Mouse (Mus musculus) olfactory bulb, adult 2 months (tissue): ENCODE data around the gene Brdt. TPM values are rescaled to one million over a fixed set of nuclear protein-coding genes. Genes with fewer than 3 reads are reported as not detected.
A peak's percentile ranks its signal among the peaks of the same experiment; 100 is the strongest.
"Not testable (repeated sequence)": the region's sequence is repeated elsewhere in the genome, so short reads cannot be mapped to it uniquely, and the experiment has no call there.

Experiments used
- H3K27ac ChIP-seq: fragments of 200-500 bp; 2 replicates; pipeline ENCODE4 v1.5.1; 2012; ENCODE audit warnings: low read depth, low read length; ENCODE audit not compliant: insufficient read depth
- H3K4me1 ChIP-seq: fragments of 200-500 bp; 2 replicates; pipeline ENCODE4 v1.6.1; 2012; ENCODE audit warnings: low read length; ENCODE audit not compliant: control insufficient read depth, insufficient read depth
- H3K4me3 ChIP-seq: fragments of 200-500 bp; 2 replicates; pipeline ENCODE4 v1.5.1; 2012; ENCODE audit warnings: mild to moderate bottlenecking, low read depth, low read length, moderate library complexity; ENCODE audit not compliant: insufficient read depth
- CTCF ChIP-seq: fragments of 200-500 bp; IDR thresholded peaks from 2 replicates; pipeline ENCODE4 v1.5.1; 2012; ENCODE audit warnings: low read depth, mild to moderate bottlenecking, low read length, moderate library complexity; ENCODE audit not compliant: insufficient read depth
- POLR2A ChIP-seq: fragments of 200-500 bp; IDR thresholded peaks from 2 replicates; pipeline ENCODE4 v1.6.1; 2012; ENCODE audit warnings: mild to moderate bottlenecking, low read depth, low read length, moderate library complexity; ENCODE audit not compliant: insufficient read depth
- WGBS: fragments of 180-500 bp; shearing (Covaris S2); methylation state at CpG from one replicate; pipeline ENCODE4 v1.1.7; 2018; 5-methylcytosine and 5-hydroxymethylcytosine counted together
- polyA plus RNA-seq: library from polyadenylated mRNA; stranded (reverse); fragments of >200 nt; gene quantifications from 2 replicates; pipeline ENCODE4 v1.2.4, GENCODE M21; 2012; ENCODE audit warnings: low replicate concordance; ENCODE audit not compliant: missing spikeins, insufficient read depth, insufficient read length

The Brdt gene
- polyA plus RNA-seq, 1 experiment: not detected

DNA sequence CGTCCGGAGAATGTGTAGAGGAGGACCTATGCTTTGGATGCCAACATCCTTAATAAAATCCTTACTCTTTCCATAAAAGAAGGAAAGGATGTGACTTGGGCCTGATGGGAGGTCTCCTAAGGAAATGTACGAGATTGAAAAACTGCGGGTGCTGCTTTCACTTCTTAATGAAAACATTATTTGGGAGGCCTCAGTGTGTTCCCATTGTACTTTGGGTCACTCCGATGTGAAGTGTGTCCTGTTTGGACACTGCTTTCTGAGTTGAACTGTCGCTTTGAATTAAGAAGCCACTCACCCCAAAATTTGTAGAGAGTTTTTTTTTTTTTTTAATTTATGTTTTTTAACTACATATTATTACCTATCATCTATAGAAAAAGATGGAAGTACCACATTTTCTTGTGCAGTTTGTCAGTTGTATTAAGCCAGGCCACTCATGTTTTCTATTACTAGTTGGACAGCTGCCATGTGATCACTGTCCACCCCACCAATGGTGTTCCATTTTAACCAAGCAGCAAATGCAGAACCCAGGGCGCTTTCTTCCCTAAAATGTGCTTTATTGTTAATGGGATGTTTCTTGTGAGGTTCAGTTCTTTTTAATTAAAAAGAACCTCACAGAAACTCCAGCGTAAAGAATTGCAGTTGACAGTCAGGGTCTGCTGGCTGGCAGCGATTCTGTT is 29.2 kb downstream of the Brdt start:
- 27% methylated on average over 9 of the region's 9 CpGs for WGBS
- H3K27ac ChIP-seq: no peak overlapping the region
- no peak for TF ChIP-seq POLR2A
- TF ChIP-seq CTCF: no peak

DNA sequence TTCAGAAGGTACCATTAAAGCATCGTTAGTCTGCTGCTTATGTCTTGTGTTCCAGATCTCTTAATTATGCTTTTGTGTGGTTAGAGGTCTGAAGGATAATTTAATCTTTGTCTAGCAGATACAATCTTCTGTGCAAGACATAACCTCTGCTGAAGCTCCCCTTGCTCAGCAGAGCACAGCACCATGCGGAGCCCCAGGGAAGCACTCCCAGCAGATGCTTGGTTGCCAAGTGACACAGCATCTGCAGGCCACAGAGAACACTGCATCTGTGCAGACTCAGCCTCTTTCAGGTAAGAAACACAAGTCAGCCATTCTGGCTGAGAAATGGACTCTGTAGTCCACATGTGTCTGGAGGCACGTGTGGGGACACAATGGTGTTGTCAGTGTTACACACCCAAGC is 39.1 kb downstream of the Brdt start:
- 66% methylated on average over 3 of the region's 3 CpGs for WGBS

More for the DNA sequence above, 29.2 kb downstream of the Brdt start:
- H3K4me1 ChIP-seq: peaks cover 4% of the 10 kb centered on the region
- H3K4me3 ChIP-seq: peak overlapping the region; percentile 78; the same call in 1 of the 2 replicates

DNA sequence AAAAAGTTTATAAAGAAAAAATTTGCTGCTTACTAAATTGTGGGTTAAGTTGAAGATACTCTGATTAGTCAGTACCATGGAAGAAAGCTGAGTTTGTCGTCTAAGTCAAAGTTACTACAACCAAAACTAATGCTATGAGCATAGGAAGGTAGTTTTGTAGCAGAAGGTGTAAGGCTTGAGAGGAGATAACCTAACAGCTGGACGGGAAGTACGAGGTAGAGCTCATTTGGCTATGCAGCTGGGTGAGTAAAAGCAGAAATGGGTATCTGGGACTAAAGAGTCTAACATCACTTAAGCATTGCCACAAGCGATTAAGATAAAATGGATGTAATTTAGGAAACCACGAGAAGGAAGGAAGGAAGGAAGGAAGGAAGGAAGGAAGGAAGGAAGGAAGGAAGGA is 40.4 kb downstream of the Brdt start:
- H3K4me1 ChIP-seq: no peaks in the 10 kb centered on the region
- TF ChIP-seq CTCF: no peak
- TF ChIP-seq POLR2A: no peak
- 95% methylated on average over 5 of the region's 5 CpGs for WGBS
- no peak overlapping the region for H3K27ac ChIP-seq
- H3K4me3 ChIP-seq: no peak overlapping the region

More for the DNA sequence above, 39.1 kb downstream of the Brdt start:
- Histone ChIP-seq H3K4me1 (no peaks in the 10 kb centered on the region), H3K4me3 (no peak overlapping the region), H3K27ac (no peak overlapping the region)
- no peak for TF ChIP-seq POLR2A
- TF ChIP-seq CTCF: no peak

DNA sequence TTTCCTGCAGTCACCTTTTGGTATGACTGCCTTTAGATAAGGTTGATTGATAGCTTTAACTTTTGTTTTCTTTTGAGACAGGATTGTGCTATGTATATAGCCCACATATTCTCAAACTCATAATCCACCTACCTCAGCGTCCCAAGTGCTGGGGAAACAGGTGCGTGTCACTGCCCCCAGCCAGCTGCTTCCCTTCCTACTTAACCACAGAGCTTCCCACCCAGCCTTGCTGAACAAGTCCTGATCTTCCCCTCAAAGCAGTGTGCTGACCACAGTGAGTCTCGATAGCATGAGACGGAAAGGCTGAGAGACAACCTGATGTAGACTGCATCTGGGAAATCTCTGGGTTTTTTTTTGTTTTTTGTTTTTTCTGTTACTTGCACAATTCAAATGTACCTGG is 42.3 kb downstream of the Brdt start:
- H3K27ac ChIP-seq: no peak overlapping the region
- TF ChIP-seq POLR2A: no peak
- no peak for TF ChIP-seq CTCF
- H3K4me1 ChIP-seq: no peaks in the 10 kb centered on the region
- 95% methylated on average over 4 of the region's 4 CpGs for WGBS
- H3K4me3 ChIP-seq: no peak overlapping the region

DNA sequence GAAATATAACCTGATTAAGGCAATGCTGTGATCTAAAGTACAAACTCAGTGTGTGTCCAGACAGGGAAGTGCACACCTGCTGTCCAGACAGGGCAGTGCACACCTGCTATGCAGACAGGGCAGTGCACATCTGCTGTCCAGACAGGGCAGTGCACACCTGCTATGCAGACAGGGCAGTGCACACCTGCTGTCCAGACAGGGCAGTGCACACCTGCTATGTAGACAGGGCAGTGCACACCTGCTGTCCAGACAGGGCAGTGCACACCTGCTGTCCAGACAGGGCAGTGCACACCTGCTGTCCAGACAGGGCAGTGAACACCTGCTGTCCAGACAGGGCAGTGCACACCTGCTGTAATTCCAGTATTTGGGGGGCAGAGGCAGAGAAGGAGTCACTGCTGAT is 55.5 kb downstream of the Brdt start:
- H3K4me1 ChIP-seq, H3K4me3 ChIP-seq, H3K27ac ChIP-seq: not testable (repeated sequence)

GRCm38 (mm10) chr5:107387788-107388187 is 56.8 kb downstream of the Brdt start:
- no peak overlapping the region for H3K4me3 ChIP-seq
- no peaks in the 10 kb centered on the region for H3K4me1 ChIP-seq
- TF ChIP-seq CTCF: no peak
- TF ChIP-seq POLR2A: no peak
- WGBS: 97% methylated on average over 1 of the region's 1 CpGs
- no peak overlapping the region for H3K27ac ChIP-seq

DNA sequence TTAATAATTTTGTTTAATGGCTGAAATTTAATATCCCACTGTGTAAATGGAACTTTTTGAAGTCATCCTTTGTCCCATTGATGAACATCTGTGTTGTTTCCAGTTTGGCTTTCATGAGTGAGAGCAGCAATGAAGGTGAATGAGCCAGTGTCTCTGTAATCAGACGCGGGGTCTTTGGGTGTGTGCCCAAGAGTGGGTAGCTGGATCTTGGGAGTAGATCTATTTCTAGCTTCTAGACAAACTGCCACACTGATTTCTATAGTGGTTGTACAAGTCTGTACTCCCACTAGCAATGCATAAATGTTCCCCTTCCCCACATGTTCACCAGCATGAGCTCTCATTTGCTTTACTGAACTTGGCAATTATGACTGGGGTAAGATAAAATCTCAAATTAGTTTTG is 58.4 kb downstream of the Brdt start:
- Histone ChIP-seq H3K4me3 (no peak overlapping the region), H3K27ac (no peak overlapping the region), H3K4me1 (no peaks in the 10 kb centered on the region)
- whole genome bisulfite sequencing: 78% methylated on average over 2 of the region's 2 CpGs
- TF ChIP-seq POLR2A: no peak
- TF ChIP-seq CTCF: no peak

DNA sequence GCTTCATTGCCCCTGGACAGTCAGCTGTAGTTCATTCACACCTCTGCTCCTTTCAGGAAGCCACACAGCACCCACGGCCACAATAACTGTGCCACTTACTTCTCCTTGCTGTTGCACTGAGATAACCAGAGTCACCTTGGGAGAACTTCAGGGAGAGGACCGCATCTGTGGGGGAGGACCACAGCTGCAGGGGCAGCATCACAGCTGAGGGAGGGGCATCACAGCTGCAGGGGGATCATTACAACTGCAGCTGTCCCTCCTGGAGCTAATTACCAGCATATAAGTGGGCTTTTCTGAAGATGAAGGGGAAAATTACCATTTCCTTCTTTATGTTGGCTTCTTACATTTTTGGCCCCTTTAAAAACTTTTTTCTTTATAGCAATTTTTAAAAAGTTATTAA is 63.5 kb downstream of the Brdt start:
- Histone ChIP-seq H3K27ac (no peak overlapping the region), H3K4me1 (no peaks in the 10 kb centered on the region), H3K4me3 (no peak overlapping the region)
- TF ChIP-seq CTCF (no peak), POLR2A (no peak)
- WGBS: 73% methylated on average over 2 of the region's 2 CpGs

DNA sequence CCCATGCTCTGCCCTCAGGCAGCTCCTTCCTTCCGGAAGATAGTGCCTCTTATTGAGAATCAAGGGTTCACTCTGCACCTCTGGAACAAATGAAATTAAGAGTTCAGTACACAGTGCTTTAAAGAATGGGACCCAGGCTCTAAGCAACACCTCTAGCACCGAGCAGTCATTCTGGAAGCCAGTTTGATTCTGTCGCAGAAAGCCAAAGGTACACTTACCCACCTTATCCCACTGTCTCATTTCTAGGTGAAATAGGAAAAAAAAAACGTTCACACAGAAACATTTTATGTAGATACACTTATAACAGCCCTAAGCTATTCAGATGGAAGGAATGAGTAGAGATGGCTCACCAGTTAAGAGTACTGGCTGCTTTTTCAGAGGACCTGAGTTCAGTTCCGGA is 71.5 kb downstream of the Brdt start, which contains the start of gene Ephx4:
Ephx4 (plus strand) TSS at position 301 of the 400 bp plus-strand sequence.
- no peak within 1 kb of the TSS for H3K27ac ChIP-seq
- H3K4me1 ChIP-seq: peaks cover 12% of the 10 kb centered on the region; the same call in 1 of the 2 replicates
- WGBS: 31% methylated on average over 5 of the region's 5 CpGs
- TF ChIP-seq POLR2A: no peak
- peak within 1 kb of the TSS; percentile 65 for H3K4me3 ChIP-seq
